Mouse (Mus musculus): Measurements from ENCODE around the gene Mfge8. TPM values are rescaled to one million over a fixed set of nuclear protein-coding genes. Genes with fewer than 3 reads are reported as not detected.

Gene Mfge8
- 2.1 TPM for polyA plus RNA-seq (2014; fragmentation: Illumina TruSeq; extraction: RNeasy Lipid Tissue Mini Kit (QIAGEN cat#74804); ENCODE audit: low read depth, low replicate concordance)

GRCm38 (mm10) chr7:79148711-79149266, at the start of gene Mfge8:
Mfge8 (minus strand) TSS chr7:79149060.

GRCm38 (mm10) chr7:79130843-79131444, 17.9 kb downstream of the Mfge8 start, which contains the start of gene Hapln3:
Hapln3 (minus strand) TSS chr7:79131018.

Other genes with a start within 250 kb of the Mfge8 start
- gene Isg20, start 235.6 kb downstream of the Mfge8 start, polyA plus RNA-seq (2014; fragmentation: Illumina TruSeq; extraction: RNeasy Lipid Tissue Mini Kit (QIAGEN cat#74804); ENCODE audit: low read depth, low replicate concordance) = 12.3 TPM
- gene Acan, start 95.6 kb downstream of the Mfge8 start, polyA plus RNA-seq (2014; fragmentation: Illumina TruSeq; extraction: RNeasy Lipid Tissue Mini Kit (QIAGEN cat#74804); ENCODE audit: low read depth, low replicate concordance) = not detected
- not detected for gene Hapln3, start 18.0 kb downstream of the Mfge8 start, polyA plus RNA-seq (2014; fragmentation: Illumina TruSeq; extraction: RNeasy Lipid Tissue Mini Kit (QIAGEN cat#74804); ENCODE audit: low read depth, low replicate concordance)
- gene Abhd2, start 124.1 kb upstream of the Mfge8 start, polyA plus RNA-seq (2014; fragmentation: Illumina TruSeq; extraction: RNeasy Lipid Tissue Mini Kit (QIAGEN cat#74804); ENCODE audit: low read depth, low replicate concordance) = 125 TPM
- not detected for gene Rlbp1, start 238.0 kb upstream of the Mfge8 start, polyA plus RNA-seq (2014; fragmentation: Illumina TruSeq; extraction: RNeasy Lipid Tissue Mini Kit (QIAGEN cat#74804); ENCODE audit: low read depth, low replicate concordance)
- 1.6 TPM for gene Fanci, start 242.9 kb upstream of the Mfge8 start, polyA plus RNA-seq (2014; fragmentation: Illumina TruSeq; extraction: RNeasy Lipid Tissue Mini Kit (QIAGEN cat#74804); ENCODE audit: low read depth, low replicate concordance)

Measured in sigmoid colon, adult 10 weeks (tissue).